Mouse (Mus musculus): ENCODE results near the gene Rabgap1l. TPM values are rescaled to one million over a fixed set of nuclear protein-coding genes. Genes with fewer than 3 reads are reported as not detected.

Gene Rabgap1l
- polyA plus RNA-seq, 1 experiment from 2014 or later = 53.5 TPM

GRCm38 (mm10) chr1:160579309-160580233 lies 213.4 kb downstream of the Rabgap1l start:
- Histone ChIP-seq H3K4me2 (no peak overlapping the region), H3K4me1 (ENCODE audit: control insufficient read depth, insufficient read depth, low read length) (no peaks in the 10 kb centered on the region), H3K9ac (ENCODE audit: low read depth, low read length) (no peak overlapping the region), H3K9me3 (replicated peaks; ENCODE audit: control insufficient read depth, low read length) (no peaks in the 10 kb centered on the region), H3K36me3 (ENCODE audit: control insufficient read depth, insufficient read depth, low read length) (no peaks in the 10 kb centered on the region), H3K27ac (ENCODE audit: low read depth, low read length) (no peak overlapping the region), H3K27me3 (ENCODE audit: control insufficient read depth, insufficient read depth, low read length) (no peaks in the 10 kb centered on the region), H3K4me3 (ENCODE audit: low read depth, low read length) (no peak overlapping the region)
- ATAC-seq (replicated peaks; ENCODE audit: insufficient number of reproducible peaks, low FRiP score, low TSS enrichment) = no peak
- WGBS (ENCODE audit: insufficient replicate concordance) = 69% methylated on average over 12 of the region's 12 CpGs

- 70% methylated on average over 4 of the region's 4 CpGs for whole genome bisulfite sequencing (ENCODE audit: insufficient replicate concordance)
- Histone ChIP-seq H3K9me3 (replicated peaks; ENCODE audit: control insufficient read depth, low read length) (no peaks in the 10 kb centered on the region), H3K4me1 (ENCODE audit: control insufficient read depth, insufficient read depth, low read length) (no peaks in the 10 kb centered on the region), H3K9ac (ENCODE audit: low read depth, low read length) (no peak overlapping the region), H3K36me3 (ENCODE audit: control insufficient read depth, insufficient read depth, low read length) (no peaks in the 10 kb centered on the region), H3K4me3 (ENCODE audit: low read depth, low read length) (no peak overlapping the region), H3K27me3 (ENCODE audit: control insufficient read depth, insufficient read depth, low read length) (no peaks in the 10 kb centered on the region), H3K4me2 (no peak overlapping the region), H3K27ac (ENCODE audit: low read depth, low read length) (no peak overlapping the region)
- ATAC-seq (replicated peaks; ENCODE audit: insufficient number of reproducible peaks, low FRiP score, low TSS enrichment) = no peak
Observed at GRCm38 (mm10) chr1:160576124-160576523, 216.9 kb downstream of the Rabgap1l start.

GRCm38 (mm10) chr1:160574039-160574438 lies 219.0 kb downstream of the Rabgap1l start:
- Histone ChIP-seq H3K27ac (ENCODE audit: low read depth, low read length) (no peak overlapping the region), H3K36me3 (ENCODE audit: control insufficient read depth, insufficient read depth, low read length) (no peaks in the 10 kb centered on the region), H3K9ac (ENCODE audit: low read depth, low read length) (no peak overlapping the region), H3K9me3 (replicated peaks; ENCODE audit: control insufficient read depth, low read length) (no peaks in the 10 kb centered on the region), H3K4me3 (ENCODE audit: low read depth, low read length) (no peak overlapping the region), H3K4me2 (no peak overlapping the region), H3K27me3 (ENCODE audit: control insufficient read depth, insufficient read depth, low read length) (no peaks in the 10 kb centered on the region), H3K4me1 (ENCODE audit: control insufficient read depth, insufficient read depth, low read length) (no peaks in the 10 kb centered on the region)
- ATAC-seq (replicated peaks; ENCODE audit: insufficient number of reproducible peaks, low FRiP score, low TSS enrichment) = no peak
- 77% methylated on average over 4 of the region's 4 CpGs for WGBS (ENCODE audit: insufficient replicate concordance)

- H3K27ac ChIP-seq (ENCODE audit: low read depth, low read length) = no peak overlapping the region
- H3K4me3 ChIP-seq (ENCODE audit: low read depth, low read length) = no peak overlapping the region
- H3K4me1 ChIP-seq (ENCODE audit: control insufficient read depth, insufficient read depth, low read length) = no peaks in the 10 kb centered on the region
- 63% methylated on average over 4 of the region's 4 CpGs for WGBS (ENCODE audit: insufficient replicate concordance)
- H3K9me3 ChIP-seq (replicated peaks; ENCODE audit: control insufficient read depth, low read length) = no peaks in the 10 kb centered on the region
- no peaks in the 10 kb centered on the region for H3K36me3 ChIP-seq (ENCODE audit: control insufficient read depth, insufficient read depth, low read length)
- no peak for ATAC-seq (replicated peaks; ENCODE audit: insufficient number of reproducible peaks, low FRiP score, low TSS enrichment)
- no peak overlapping the region for H3K9ac ChIP-seq (ENCODE audit: low read depth, low read length)
- no peak overlapping the region for H3K4me2 ChIP-seq
- no peaks in the 10 kb centered on the region for H3K27me3 ChIP-seq (ENCODE audit: control insufficient read depth, insufficient read depth, low read length)
Observed at GRCm38 (mm10) chr1:160566458-160566857, 226.6 kb downstream of the Rabgap1l start.

GRCm38 (mm10) chr1:160561381-160561780 lies 231.6 kb downstream of the Rabgap1l start:
- WGBS (ENCODE audit: insufficient replicate concordance) = 57% methylated on average over 1 of the region's 1 CpGs
- Histone ChIP-seq H3K36me3 (ENCODE audit: control insufficient read depth, insufficient read depth, low read length) (no peaks in the 10 kb centered on the region), H3K9ac (ENCODE audit: low read depth, low read length) (no peak overlapping the region), H3K27me3 (ENCODE audit: control insufficient read depth, insufficient read depth, low read length) (no peaks in the 10 kb centered on the region), H3K4me3 (ENCODE audit: low read depth, low read length) (no peak overlapping the region), H3K4me2 (no peak overlapping the region), H3K27ac (ENCODE audit: low read depth, low read length) (no peak overlapping the region), H3K9me3 (replicated peaks; ENCODE audit: control insufficient read depth, low read length) (no peaks in the 10 kb centered on the region), H3K4me1 (ENCODE audit: control insufficient read depth, insufficient read depth, low read length) (no peaks in the 10 kb centered on the region)
- no peak for ATAC-seq (replicated peaks; ENCODE audit: insufficient number of reproducible peaks, low FRiP score, low TSS enrichment)

DNA sequence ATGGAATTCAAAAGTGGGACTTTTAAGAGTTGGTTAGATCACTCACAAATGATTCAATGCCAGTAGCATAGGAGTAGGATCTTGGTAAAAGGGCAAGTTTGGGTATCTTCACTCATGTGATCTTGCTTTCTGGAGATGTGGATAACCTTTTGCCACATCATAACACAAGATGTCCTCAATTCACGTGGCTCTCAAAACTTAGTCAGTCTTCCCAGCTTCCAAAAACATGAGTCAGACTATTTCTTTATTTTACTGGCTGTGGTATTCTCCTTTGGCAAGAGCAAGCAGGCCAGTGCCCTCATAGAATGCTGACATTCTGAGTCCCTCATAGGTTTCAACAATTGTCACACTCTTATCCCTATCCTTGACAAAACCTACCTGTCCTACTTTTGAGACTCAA lies 242.4 kb downstream of the Rabgap1l start:
- H3K27ac ChIP-seq (ENCODE audit: low read depth, low read length) = no peak overlapping the region
- no peak overlapping the region for H3K4me2 ChIP-seq
- WGBS (ENCODE audit: insufficient replicate concordance) = 79% methylated on average over 1 of the region's 1 CpGs
- no peaks in the 10 kb centered on the region for H3K9me3 ChIP-seq (replicated peaks; ENCODE audit: control insufficient read depth, low read length)
- no peaks in the 10 kb centered on the region for H3K36me3 ChIP-seq (ENCODE audit: control insufficient read depth, insufficient read depth, low read length)
- no peak overlapping the region for H3K4me3 ChIP-seq (ENCODE audit: low read depth, low read length)
- no peaks in the 10 kb centered on the region; the same call in none of the 2 replicates for H3K4me1 ChIP-seq (ENCODE audit: control insufficient read depth, insufficient read depth, low read length)
- no peak for ATAC-seq (replicated peaks; ENCODE audit: insufficient number of reproducible peaks, low FRiP score, low TSS enrichment)
- H3K27me3 ChIP-seq (ENCODE audit: control insufficient read depth, insufficient read depth, low read length) = no peaks in the 10 kb centered on the region
- no peak overlapping the region for H3K9ac ChIP-seq (ENCODE audit: low read depth, low read length)

DNA sequence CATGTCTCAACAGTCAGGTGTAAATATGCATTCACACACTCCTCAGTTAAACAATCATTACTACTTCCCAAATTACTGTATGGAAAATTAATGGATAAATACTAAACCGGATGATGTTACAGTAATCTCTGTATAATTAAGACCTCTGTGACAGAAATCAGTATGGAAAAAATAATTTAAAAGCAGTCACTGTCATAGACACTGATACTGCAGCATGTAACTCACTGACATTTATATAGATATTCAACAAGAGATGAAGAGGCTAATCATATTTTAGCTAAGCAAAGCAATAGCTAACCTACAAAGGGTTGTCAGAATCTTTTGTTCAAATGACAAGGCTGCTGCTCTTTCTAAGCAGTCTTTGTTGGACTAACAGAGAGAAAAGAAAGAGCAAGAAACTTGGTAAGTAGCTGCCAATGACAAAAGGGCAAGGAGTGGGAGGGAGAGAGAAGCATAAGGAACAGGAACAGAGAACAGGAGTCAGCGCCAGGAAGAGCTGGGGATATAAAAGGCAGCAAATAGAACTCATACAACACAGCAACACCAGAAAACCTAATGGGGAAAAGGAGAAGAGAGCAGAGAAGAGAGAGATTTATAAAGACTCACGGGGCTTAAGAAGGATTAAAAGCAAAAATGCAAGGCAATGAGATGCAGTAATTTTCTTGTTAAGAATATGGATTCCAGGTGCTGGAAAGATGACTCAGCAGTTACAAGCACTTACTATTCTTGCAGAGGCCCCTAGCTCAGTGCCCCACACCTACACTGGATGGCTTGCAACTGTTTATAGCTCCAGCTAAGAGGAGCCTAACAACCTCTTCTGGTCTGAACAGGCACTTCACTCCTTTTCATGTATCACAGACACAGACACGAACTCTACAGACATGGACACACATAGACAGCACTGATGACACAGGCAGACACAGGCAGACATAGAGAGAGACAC lies 244.8 kb downstream of the Rabgap1l start:
- H3K4me1 ChIP-seq (ENCODE audit: control insufficient read depth, insufficient read depth, low read length) = no peaks in the 10 kb centered on the region; the same call in none of the 2 replicates
- no peak overlapping the region for H3K4me3 ChIP-seq (ENCODE audit: low read depth, low read length)
- 55% methylated on average over 4 of the region's 4 CpGs for WGBS (ENCODE audit: insufficient replicate concordance)
- no peak overlapping the region for H3K4me2 ChIP-seq
- no peaks in the 10 kb centered on the region for H3K36me3 ChIP-seq (ENCODE audit: control insufficient read depth, insufficient read depth, low read length)
- H3K27ac ChIP-seq (ENCODE audit: low read depth, low read length) = no peak overlapping the region; the same call in 1 of the 2 replicates
- H3K9ac ChIP-seq (ENCODE audit: low read depth, low read length) = no peak overlapping the region
- H3K27me3 ChIP-seq (ENCODE audit: control insufficient read depth, insufficient read depth, low read length) = no peaks in the 10 kb centered on the region
- ATAC-seq (replicated peaks; ENCODE audit: insufficient number of reproducible peaks, low FRiP score, low TSS enrichment) = no peak
- no peaks in the 10 kb centered on the region for H3K9me3 ChIP-seq (replicated peaks; ENCODE audit: control insufficient read depth, low read length)

DNA sequence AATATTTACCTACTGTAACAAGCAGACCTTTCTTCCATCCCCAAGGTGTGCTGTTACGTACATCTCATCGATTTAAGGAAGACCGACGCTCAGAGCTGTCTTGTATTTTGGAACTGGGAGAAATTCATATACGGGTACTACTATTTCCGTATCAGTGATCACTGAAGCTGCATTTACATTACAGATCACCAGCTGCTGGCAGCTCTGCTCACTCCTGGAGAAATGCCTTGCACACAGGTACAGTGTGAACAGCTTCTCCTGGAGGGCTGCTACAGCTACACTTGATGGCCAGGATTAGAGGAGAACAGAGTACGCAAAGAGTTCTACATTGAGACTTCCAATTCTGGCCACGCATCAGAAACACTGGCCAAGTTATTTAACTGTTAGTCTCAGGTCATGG lies 257.4 kb downstream of the Rabgap1l start:
- H3K27ac ChIP-seq (ENCODE audit: low read depth, low read length) = no peak overlapping the region
- no peaks in the 10 kb centered on the region for H3K9me3 ChIP-seq (replicated peaks; ENCODE audit: control insufficient read depth, low read length)
- H3K36me3 ChIP-seq (ENCODE audit: control insufficient read depth, insufficient read depth, low read length) = no peaks in the 10 kb centered on the region
- H3K4me3 ChIP-seq (ENCODE audit: low read depth, low read length) = no peak overlapping the region
- H3K27me3 ChIP-seq (ENCODE audit: control insufficient read depth, insufficient read depth, low read length) = no peaks in the 10 kb centered on the region
- H3K4me1 ChIP-seq (ENCODE audit: control insufficient read depth, insufficient read depth, low read length) = peaks cover 9% of the 10 kb centered on the region
- H3K9ac ChIP-seq (ENCODE audit: low read depth, low read length) = no peak overlapping the region
- ATAC-seq (replicated peaks; ENCODE audit: insufficient number of reproducible peaks, low FRiP score, low TSS enrichment) = no peak
- no peak overlapping the region for H3K4me2 ChIP-seq
- 80% methylated on average over 8 of the region's 8 CpGs for WGBS (ENCODE audit: insufficient replicate concordance)
